Mouse (Mus musculus) forebrain, embryonic 11.5 days (tissue): ENCODE data around the gene Nat8f1. TPM values are rescaled to one million over a fixed set of nuclear protein-coding genes. Genes with fewer than 3 reads are reported as not detected.
"Not testable (repeated sequence)": the region's sequence is repeated elsewhere in the genome, so short reads cannot be mapped to it uniquely, and the experiment has no call there.

Experiments used
- ATAC-seq: fragments of 200-750 bp; cut with Nextera tagmentation; replicated peaks from 2 replicates; pipeline ENCODE4 v1.8.0; 2017; ENCODE audit warnings: moderate TSS enrichment; ENCODE audit not compliant: low FRiP score
- DNase-seq: peaks from one replicate; pipeline ENCODE4 v3.0.0-alpha.2; 2017; ENCODE audit warnings: low spot score
- H3K27ac ChIP-seq: fragments of 300-500 bp; sonication (generic); 2 replicates; pipeline ENCODE4 v1.5.1; 2014; ENCODE audit warnings: low read depth, low read length
- H3K27me3 ChIP-seq: fragments of 300-500 bp; sonication (generic); 2 replicates; pipeline ENCODE4 v1.6.1; 2014; ENCODE audit warnings: mild to moderate bottlenecking, low read length, mixed read lengths; ENCODE audit not compliant: control insufficient read depth, insufficient read depth
- H3K36me3 ChIP-seq: fragments of 300-500 bp; sonication (generic); 2 replicates; pipeline ENCODE4 v1.6.1; 2014; ENCODE audit warnings: mild to moderate bottlenecking, low read length, moderate library complexity, mixed read lengths; ENCODE audit not compliant: control insufficient read depth, insufficient read depth
- H3K4me1 ChIP-seq: fragments of 300-500 bp; sonication (generic); replicated peaks from 2 replicates; pipeline ENCODE4 v1.6.1; 2014; ENCODE audit warnings: low read length, mixed read lengths; ENCODE audit not compliant: control insufficient read depth, insufficient read depth
- H3K4me2 ChIP-seq: fragments of 300-500 bp; sonication (generic); 2 replicates; pipeline ENCODE4 v1.6.1; 2014; ENCODE audit warnings: low read depth, mild to moderate bottlenecking, low read length, moderate library complexity, mixed read lengths; ENCODE audit not compliant: severe bottlenecking
- H3K4me3 ChIP-seq: fragments of 300-500 bp; sonication (generic); 2 replicates; pipeline ENCODE4 v1.5.1; 2014; ENCODE audit warnings: low read depth, low read length
- H3K9ac ChIP-seq: fragments of 300-500 bp; sonication (generic); 2 replicates; pipeline ENCODE4 v1.6.1; 2014; ENCODE audit warnings: low read length
- H3K9me3 ChIP-seq: fragments of 300-500 bp; sonication (generic); 2 replicates; pipeline ENCODE4 v1.6.1; 2016; ENCODE audit warnings: low read length, mixed read lengths; ENCODE audit not compliant: control insufficient read depth
- WGBS: fragments of 180-500 bp; shearing (Covaris S2); extraction: QIAGEN DNeasy Blood & Tissue Kit; methylation state at CpG from one replicate; pipeline ENCODE4 v1.1.7; 2014; 5-methylcytosine and 5-hydroxymethylcytosine counted together
- polyA plus RNA-seq: library from polyadenylated mRNA; unstranded; fragments of >200 nt; fragmentation: Nextera tagmentation; extraction: Ambion mirVana; gene quantifications from 2 replicates; pipeline ENCODE4 v1.2.1, GENCODE M21; 2014

The Nat8f1 gene
- polyA plus RNA-seq, 1 experiment from 2014 or later, result 4.5 TPM

DNA sequence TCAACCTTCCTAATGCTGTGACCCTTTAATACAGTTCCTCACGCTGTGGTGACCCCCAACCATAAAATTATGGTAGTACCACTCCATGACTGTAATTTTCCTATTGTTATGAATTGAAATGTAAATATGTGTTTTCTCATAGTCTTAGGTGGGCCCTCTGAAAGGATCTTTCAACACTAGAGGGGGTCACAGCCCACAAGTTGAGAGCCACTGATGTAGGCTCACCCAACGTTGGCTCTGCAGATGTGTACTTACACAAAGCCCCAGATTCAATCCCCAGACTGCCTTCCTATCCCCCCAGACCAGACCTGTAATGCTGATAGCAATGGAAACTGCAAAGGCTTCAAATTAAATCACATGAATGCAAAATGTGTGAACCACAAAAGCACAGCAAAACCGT is 20.2 kb upstream of the Nat8f1 start:
- ATAC-seq (no peak), DNase-seq (no peak)
- Histone ChIP-seq H3K36me3 (no peaks in the 10 kb centered on the region), H3K9ac (no peak overlapping the region), H3K4me3 (no peak overlapping the region), H3K9me3 (no peaks in the 10 kb centered on the region), H3K27me3 (no peaks in the 10 kb centered on the region), H3K4me2 (no peak overlapping the region), H3K27ac (no peak overlapping the region), H3K4me1 (no peaks in the 10 kb centered on the region; the same call in 1 of the 2 replicates)
- WGBS, result 69% methylated on average over 3 of the region's 3 CpGs

DNA sequence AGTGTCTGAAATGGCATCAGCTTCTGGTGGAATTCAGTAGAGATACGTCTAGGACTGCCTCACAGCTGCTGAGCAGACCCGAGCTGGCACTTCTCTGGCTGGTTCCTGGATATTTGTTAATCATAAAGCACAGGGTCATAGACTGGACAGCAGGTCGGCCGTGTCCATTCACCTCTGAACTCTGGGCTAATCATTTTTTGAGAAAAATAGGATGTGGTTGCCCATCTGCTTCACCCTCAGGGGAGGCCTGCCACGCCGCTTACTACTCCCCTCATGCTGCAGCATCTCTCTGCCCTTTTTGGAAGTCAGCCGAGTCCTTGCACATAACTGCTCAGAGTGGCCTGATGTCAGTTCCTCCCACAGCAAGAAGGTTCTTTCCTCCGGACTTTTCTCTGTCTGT is 18.6 kb upstream of the Nat8f1 start:
- Histone ChIP-seq H3K4me3 (no peak overlapping the region), H3K27me3 (no peaks in the 10 kb centered on the region), H3K9ac (no peak overlapping the region), H3K9me3 (no peaks in the 10 kb centered on the region), H3K36me3 (no peaks in the 10 kb centered on the region), H3K4me2 (no peak overlapping the region), H3K27ac (no peak overlapping the region), H3K4me1 (no peaks in the 10 kb centered on the region; the same call in 1 of the 2 replicates)
- DNase-seq (no peak), ATAC-seq (no peak)
- 87% methylated on average over 8 of the region's 8 CpGs for WGBS

DNA sequence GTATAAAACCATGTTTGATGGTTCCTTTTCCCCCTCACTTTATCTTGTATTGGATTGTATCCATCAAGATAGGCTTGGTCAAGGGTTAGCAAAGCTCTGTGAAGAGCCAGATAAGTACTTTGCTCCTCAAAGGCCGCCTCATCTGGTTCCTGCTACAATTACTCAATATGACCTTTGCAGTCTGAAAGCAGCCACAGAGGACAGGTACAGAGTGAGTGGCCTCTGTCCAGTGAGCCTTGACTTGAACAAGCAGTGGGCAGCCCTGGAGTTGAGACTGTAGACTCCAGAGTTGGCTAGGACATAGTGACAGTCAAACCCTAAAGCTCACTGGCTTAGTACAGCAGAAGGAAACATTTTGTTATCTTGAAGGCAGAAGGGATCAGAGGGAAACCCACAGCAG is 13.8 kb upstream of the Nat8f1 start:
- no peak overlapping the region for H3K4me2 ChIP-seq
- H3K9me3 ChIP-seq, result no peaks in the 10 kb centered on the region
- no peak overlapping the region for H3K9ac ChIP-seq
- no peaks in the 10 kb centered on the region for H3K27me3 ChIP-seq
- 87% methylated on average over 1 of the region's 1 CpGs for WGBS
- no peak for DNase-seq
- H3K4me1 ChIP-seq, result no peaks in the 10 kb centered on the region
- no peak overlapping the region for H3K27ac ChIP-seq
- peaks cover 4% of the 10 kb centered on the region for H3K36me3 ChIP-seq
- H3K4me3 ChIP-seq, result no peak overlapping the region
- no peak for ATAC-seq

DNA sequence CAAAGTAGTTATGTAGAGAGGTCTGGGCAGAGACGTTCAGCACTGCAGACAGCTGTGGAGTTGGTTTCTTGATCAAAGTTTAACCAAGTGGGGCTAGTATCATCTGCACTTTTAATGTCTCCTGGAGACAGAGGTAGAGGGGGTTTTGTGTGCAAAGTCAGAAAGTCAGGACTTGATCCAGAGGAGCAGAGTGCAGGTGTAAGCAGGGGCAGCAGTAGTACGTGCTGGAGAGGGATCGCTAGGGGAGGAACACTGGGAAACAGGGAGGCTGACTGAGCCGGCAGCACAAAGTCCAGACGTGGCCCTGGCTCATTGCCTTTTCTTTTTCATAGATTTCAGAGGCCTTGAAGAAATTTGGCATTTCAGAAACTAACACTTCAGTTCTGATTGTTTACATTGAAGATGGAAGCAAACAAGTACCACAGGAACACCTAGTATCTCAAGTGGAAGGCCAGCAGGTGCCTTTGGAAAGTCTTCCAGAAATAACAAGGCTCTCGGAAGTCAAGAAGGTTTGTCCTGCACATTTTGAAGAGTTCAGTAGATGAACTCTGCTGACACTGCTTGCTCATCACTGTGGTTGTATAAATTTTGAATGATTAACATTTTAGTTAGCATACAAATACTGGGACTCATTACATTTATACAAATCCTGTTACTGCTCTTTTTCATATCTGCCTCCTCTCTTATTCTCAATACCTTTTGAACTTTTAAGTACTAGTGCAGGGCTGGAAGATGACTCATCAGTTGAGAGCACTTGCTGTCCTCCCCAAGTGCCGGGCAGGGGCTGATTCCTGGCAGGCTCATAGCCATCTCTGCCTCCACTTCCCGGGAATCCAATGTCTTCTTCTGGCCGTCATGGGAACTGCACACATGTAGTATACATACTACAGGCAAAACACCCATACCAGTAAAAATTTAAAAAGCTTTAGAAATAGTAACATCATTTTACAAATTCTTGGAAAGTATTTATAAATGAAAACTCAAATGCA is 12.3 kb upstream of the Nat8f1 start:
- ATAC-seq (no peak), DNase-seq (no peak)
- 89% methylated on average over 9 of the region's 9 CpGs for WGBS
- no peak overlapping the region for H3K4me3 ChIP-seq
- no peak overlapping the region for H3K4me2 ChIP-seq
- no peaks in the 10 kb centered on the region for H3K4me1 ChIP-seq
- no peaks in the 10 kb centered on the region for H3K27me3 ChIP-seq
- H3K36me3 ChIP-seq, result peaks cover 4% of the 10 kb centered on the region
- H3K9ac ChIP-seq, result no peak overlapping the region
- no peak overlapping the region for H3K27ac ChIP-seq
- H3K9me3 ChIP-seq, result no peaks in the 10 kb centered on the region

DNA sequence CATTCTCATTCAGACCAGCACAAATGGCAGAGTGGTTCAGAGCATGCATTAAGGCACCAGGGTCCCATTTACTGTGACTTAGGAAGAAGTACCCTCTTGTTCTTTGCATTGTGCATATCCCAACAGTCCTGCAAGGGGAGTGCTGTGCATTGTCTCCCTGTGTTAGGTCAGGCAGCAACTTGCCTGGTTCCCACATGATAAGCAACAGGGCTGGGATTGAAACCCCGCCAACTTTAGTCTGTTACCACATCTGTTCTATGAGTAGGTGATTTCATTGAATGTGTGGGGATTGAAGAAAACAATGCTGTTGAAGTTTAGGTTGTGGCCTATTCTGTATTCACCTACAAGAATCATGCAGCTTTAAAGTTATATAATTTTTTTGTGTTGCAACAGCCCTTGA is 11.2 kb upstream of the Nat8f1 start:
- no peaks in the 10 kb centered on the region for H3K9me3 ChIP-seq
- no peak overlapping the region for H3K4me2 ChIP-seq
- H3K4me3 ChIP-seq, result no peak overlapping the region
- no peak overlapping the region for H3K27ac ChIP-seq
- H3K9ac ChIP-seq, result no peak overlapping the region
- WGBS, result 87% methylated on average over 1 of the region's 1 CpGs
- H3K36me3 ChIP-seq, result peaks cover 4% of the 10 kb centered on the region
- no peaks in the 10 kb centered on the region for H3K27me3 ChIP-seq
- ATAC-seq (no peak), DNase-seq (no peak)
- no peaks in the 10 kb centered on the region for H3K4me1 ChIP-seq

DNA sequence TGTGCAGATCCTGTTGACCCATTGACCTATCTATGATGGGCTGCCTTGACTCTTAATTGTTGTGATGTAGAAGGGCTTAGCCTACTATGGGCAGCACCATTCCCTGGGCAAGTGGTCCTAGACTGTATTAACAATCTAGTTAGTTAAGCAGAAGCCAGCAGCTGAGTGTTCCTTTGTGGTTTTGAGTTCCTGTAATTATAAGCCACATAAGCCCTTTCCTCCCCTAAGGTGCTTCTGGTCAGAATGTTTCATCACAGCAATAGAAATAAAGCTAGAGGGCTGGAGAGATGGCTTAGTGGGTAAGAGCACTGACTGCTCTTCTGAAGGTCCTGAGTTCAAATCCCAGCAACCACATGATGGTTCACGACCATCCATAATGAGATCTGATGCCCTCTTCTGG is 8.2 kb upstream of the Nat8f1 start:
- DNase-seq (no peak), ATAC-seq (no peak)
- H3K27ac ChIP-seq, result no peak overlapping the region
- WGBS, result 97% methylated on average over 1 of the region's 1 CpGs
- no peaks in the 10 kb centered on the region for H3K4me1 ChIP-seq
- H3K4me3 ChIP-seq, result no peak overlapping the region
- H3K9me3 ChIP-seq, result no peaks in the 10 kb centered on the region
- no peaks in the 10 kb centered on the region for H3K27me3 ChIP-seq
- H3K4me2 ChIP-seq, result no peak overlapping the region
- no peak overlapping the region for H3K9ac ChIP-seq
- H3K36me3 ChIP-seq, result peaks cover 4% of the 10 kb centered on the region

DNA sequence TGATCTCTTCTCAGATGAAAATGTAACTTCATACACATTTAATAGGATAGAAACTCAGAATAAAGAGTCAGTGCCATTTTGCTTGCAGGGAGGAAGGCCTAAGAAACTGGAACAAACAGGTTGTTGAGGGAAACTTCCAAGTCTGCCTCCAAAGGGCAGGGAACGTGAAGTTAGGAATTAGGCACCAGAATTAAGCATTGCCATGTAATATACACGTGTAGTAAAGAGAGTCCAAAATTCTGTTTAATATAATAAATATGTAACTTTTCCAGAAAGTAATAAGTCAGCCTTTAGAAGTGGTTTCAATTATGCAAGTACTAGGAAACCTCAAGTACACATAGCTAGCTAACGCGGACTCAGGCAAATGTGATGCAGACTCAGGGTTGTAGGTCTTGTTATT is 3.9 kb upstream of the Nat8f1 start:
- WGBS, result 92% methylated on average over 4 of the region's 4 CpGs
- peaks cover 7% of the 10 kb centered on the region; the same call in 1 of the 2 replicates for H3K4me1 ChIP-seq

DNA sequence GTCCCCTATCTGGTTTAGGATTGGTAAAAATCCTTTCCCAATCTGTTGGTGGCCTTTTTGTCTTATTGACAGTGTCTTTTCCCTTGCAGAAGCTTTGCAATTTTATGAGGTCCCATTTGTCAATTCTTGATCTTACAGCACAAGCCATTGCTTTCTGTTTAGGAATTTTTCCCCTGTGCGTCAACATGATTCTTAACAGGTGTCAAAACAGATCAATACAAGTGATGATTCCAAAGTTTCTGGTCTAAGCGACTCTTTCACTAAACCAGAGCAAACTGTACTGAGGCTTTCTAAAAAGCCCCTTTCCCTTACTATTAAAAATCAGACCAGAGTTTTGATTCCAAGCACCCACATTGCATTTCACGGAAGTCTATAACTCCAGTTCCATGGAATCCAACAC is 2.9 kb upstream of the Nat8f1 start:
- WGBS, result 93% methylated on average over 3 of the region's 3 CpGs
- not testable (repeated sequence) for ATAC-seq, H3K9ac ChIP-seq, H3K27me3 ChIP-seq, H3K4me1 ChIP-seq, H3K4me2 ChIP-seq, H3K4me3 ChIP-seq, H3K36me3 ChIP-seq, H3K9me3 ChIP-seq, H3K27ac ChIP-seq, DNase-seq

More for the DNA sequence above, 3.9 kb upstream of the Nat8f1 start:
- Histone ChIP-seq H3K36me3 (no peaks in the 10 kb centered on the region; the same call in 1 of the 2 replicates), H3K9me3 (no peaks in the 10 kb centered on the region), H3K9ac (no peak overlapping the region), H3K4me3 (no peak overlapping the region), H3K4me2 (no peak overlapping the region), H3K27me3 (no peaks in the 10 kb centered on the region), H3K27ac (no peak overlapping the region)
- DNase-seq (no peak), ATAC-seq (no peak)

DNA sequence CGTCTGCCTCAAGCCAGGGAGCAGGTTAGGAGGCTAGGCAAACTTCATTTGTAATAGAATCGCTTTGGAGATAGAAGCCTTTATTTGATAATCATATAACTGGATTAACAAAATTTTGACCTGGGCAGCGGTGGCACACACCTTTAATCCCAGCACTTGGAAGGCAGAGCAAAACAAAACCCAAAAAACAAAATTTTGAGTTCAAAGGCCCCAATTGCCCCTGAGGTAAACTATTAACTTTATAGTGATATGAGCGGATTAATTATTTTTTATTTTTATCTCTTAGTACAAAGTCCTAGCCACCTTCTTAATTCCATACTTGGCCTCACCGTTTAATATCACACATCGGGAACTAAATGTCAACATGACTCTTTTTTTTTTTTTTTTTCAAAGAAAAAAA is 1.1 kb upstream of the Nat8f1 start:
- H3K27me3 ChIP-seq, result no peaks in the 10 kb centered on the region
- H3K9me3 ChIP-seq, result no peaks in the 10 kb centered on the region
- no peaks in the 10 kb centered on the region for H3K36me3 ChIP-seq
- peaks cover 7% of the 10 kb centered on the region; the same call in 1 of the 2 replicates for H3K4me1 ChIP-seq
- H3K4me3 ChIP-seq, result peak overlapping the region; percentile 57
- WGBS, result 83% methylated on average over 6 of the region's 6 CpGs
- ATAC-seq, result no peak
- peak overlapping the region; percentile 70 for H3K4me2 ChIP-seq
- H3K9ac ChIP-seq, result peak overlapping the region; percentile 74
- H3K27ac ChIP-seq, result no peak overlapping the region
- no peak for DNase-seq
